ENCODE assay signal across 27 mouse cellular contexts in the genomic region with DNA sequence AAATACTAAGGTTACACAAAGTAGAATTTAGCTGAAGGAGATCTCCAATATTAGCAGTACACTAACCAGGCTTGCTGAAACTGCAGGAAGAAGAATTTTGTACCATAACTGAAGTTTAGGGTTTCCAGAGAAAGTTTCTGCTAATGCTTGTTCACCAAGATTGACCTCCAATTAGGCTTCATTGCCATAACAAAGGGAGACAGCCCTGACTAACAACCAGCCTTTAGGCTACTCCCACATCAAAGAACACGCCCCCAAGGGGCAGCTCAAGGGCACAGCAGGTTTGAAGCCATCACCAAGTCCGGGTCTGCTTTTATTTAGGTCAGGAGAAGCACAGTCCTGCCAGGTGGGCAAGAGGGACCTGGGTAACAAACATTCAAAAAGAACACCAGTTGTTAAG. TPM values are rescaled to one million over a fixed set of nuclear protein-coding genes. Genes with fewer than 3 reads are reported as not detected.
"Had no signal": no experiment of that assay in that cellular context is flagged by ENCODE, and none has a peak within 500 bp of the region (broad histone marks: within the 10 kb centered on the region; RNA-seq: fewer than 3 reads in every experiment).

No protein-coding gene starts in this region.

- H3K9ac ChIP-seq: heart, embryonic 12.5 days; hindbrain, embryonic 12.5 days; hindbrain, embryonic 15.5 days; limb, embryonic 13.5 days; limb, embryonic 15.5 days; liver, embryonic 12.5 days; liver, embryonic 14.5 days had no signal

- ATAC-seq: hindbrain, postnatal 0 days; intestine, embryonic 16.5 days; liver, embryonic 12.5 days had no signal

- H3K27me3 ChIP-seq: hindbrain, embryonic 12.5 days; hindbrain, embryonic 15.5 days; limb, embryonic 13.5 days; limb, embryonic 15.5 days had no signal

- H3K36me3 ChIP-seq: limb, embryonic 13.5 days; limb, embryonic 15.5 days; liver, embryonic 12.5 days had no signal

- H3K27ac ChIP-seq: heart, embryonic 10.5 days; hindbrain, embryonic 10.5 days; hindbrain, embryonic 12.5 days; hindbrain, embryonic 15.5 days; hindbrain, postnatal 0 days; limb, embryonic 13.5 days; limb, embryonic 15.5 days; liver, embryonic 12.5 days; liver, embryonic 14.5 days had no signal

- DNase-seq: gastrocnemius, adult 2 months; gastrocnemius, postnatal 10 days; gastrocnemius, postnatal 25 days; heart, adult 18-20 months; heart, postnatal 10 days; heart, postnatal 4 days; kidney, adult 11 months; kidney, adult 2 months; kidney, postnatal 10 days; kidney, postnatal 25 days; kidney, postnatal 4 days; layer of hippocampus, postnatal 36 days; left cerebral cortex, postnatal 4 days had no signal

- H3K4me2 ChIP-seq: heart, embryonic 12.5 days; hindbrain, embryonic 12.5 days; hindbrain, embryonic 15.5 days; limb, embryonic 13.5 days; limb, embryonic 15.5 days; liver, embryonic 12.5 days had no signal

- H3K9me3 ChIP-seq: heart, embryonic 10.5 days; hindbrain, embryonic 15.5 days; limb, embryonic 13.5 days; limb, embryonic 15.5 days; liver, embryonic 12.5 days had no signal

- H3K4me3 ChIP-seq: gastrocnemius, adult 2 months; heart, embryonic 10.5 days; heart, embryonic 12.5 days; hindbrain, embryonic 10.5 days; hindbrain, embryonic 12.5 days; hindbrain, embryonic 15.5 days; limb, embryonic 13.5 days; limb, embryonic 15.5 days; liver, embryonic 12.5 days had no signal

RNA-seq across cellular contexts. Expression of a gene that starts 17.2 kb away (rescaled TPM):
- total RNA-seq: gastrocnemius, adult 2 months; granulocyte monocyte progenitor cell, adult 5-6 weeks had no signal
- polyA plus RNA-seq: heart, embryonic 10.5 days; kidney, embryonic 14.5 days; limb, embryonic 11.5 days; liver, embryonic 12.5 days; liver, embryonic 14.5 days had no signal
